Mouse (Mus musculus): ENCODE data around the gene Hdac7.

Hdac7 gene

DNA sequence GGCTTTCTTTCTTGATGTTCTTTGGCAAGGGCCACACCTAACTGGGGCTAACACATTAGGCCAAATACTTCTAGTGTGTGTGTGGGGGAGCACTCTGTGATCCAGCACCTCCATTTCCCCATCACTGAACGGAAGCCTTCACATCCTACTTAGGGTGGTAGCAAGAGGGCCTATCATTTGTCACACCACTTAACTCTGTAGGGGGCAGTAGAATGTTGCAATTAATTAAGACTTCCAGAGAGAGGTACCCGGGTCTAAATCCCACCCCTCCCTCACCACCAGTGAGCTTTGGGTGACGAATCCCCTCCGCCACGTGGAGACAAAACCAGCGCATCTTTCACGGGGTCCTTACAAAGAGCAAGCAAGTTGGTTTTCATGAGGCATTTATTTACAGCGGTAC lies 9.8 kb upstream of the Hdac7 start:
- DNase-seq = no peak

GRCm38 (mm10) chr15:97852291-97852690 lies 8.0 kb upstream of the Hdac7 start:
- no peak for DNase-seq

DNA sequence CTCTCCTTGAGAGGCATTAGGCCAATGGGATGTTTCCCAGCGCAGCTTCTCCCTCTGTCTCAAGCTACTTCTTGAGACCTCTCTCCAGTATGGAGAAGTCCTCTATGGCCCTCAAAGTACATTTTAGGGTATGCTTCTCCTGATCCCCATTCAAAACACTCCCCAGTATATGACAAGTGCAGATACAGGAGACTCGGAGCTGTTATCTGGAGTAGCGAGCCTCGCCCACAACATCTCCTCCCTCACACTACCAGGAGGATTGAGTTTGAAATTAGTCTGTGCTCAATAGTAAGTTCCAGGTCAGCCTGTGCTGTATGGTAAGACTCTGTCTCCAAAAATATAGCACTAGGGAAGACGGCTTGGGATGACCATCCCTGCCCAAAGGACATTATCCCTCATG lies 6.7 kb upstream of the Hdac7 start:
- DNase-seq = no peak

- no peak for DNase-seq
Observed at GRCm38 (mm10) chr15:97850441-97850840, 6.1 kb upstream of the Hdac7 start.

- DNase-seq = peak; percentile 94
Observed at GRCm38 (mm10) chr15:97849116-97849911, 5.0 kb upstream of the Hdac7 start.

DNA sequence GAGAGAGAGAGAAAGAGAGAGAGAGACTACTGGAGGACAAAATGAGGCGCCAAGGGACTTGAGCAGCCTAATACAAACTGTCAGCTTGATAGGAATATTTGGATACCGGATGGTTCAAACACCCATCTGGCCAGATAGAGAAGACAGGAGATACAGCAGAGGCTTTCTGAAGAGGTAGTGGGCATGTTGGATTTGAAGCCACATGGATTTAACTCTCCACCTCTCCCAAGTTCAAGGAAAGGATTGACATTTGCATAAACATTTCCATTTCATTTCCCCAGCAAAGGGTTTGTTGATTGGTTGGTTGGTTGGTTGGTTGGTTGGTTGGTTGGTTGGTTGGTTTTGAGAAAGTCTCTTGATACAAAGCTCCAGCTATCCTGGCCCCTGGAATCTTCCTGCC lies 3.6 kb upstream of the Hdac7 start:
- no peak for DNase-seq

DNA sequence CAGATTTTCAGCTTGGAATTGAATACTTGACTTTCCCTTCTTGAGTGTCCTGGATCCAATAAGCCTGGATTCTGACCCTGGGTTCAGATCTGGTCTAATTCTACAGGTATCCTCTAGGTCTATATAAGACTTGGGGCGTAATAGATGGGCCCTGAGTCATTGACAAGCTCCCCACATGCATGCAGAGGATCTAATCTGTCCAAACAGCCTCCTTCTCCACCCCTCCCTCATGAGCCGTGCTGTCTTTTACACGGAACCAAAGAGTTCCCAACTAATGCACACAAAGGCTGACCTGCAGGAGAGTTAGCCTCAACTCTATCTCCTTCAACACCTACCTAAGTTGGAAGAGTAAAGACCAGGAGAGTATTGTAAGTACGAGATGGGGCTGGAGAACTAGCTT lies 3.0 kb upstream of the Hdac7 start:
- no peak for DNase-seq

GRCm38 (mm10) chr15:97846121-97846882 lies 2.0 kb upstream of the Hdac7 start:
- no peak for DNase-seq

DNA sequence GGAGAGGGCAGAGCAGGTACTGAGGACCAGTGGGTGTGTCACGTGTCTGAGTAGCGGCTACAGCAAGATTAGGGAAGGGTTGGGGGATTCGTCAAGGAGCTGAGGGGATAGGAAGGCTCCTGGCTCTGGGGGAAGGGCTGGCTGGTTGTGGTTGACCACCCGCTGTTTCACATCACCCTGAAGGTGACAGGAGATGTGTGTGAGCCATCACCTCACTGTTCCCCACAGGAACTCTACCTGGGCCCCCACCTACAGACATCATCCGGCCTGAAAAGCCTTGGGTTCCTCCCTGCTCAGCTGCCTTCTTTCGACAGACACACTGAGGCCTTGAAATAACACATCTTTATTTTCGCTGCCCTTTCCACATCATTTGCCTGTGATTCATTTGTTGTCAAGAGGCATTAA lies 1.1 kb downstream of the Hdac7 start:
- no peak for DNase-seq

- no peak for DNase-seq
Observed at GRCm38 (mm10) chr15:97842058-97842457, 2.2 kb downstream of the Hdac7 start.

DNA sequence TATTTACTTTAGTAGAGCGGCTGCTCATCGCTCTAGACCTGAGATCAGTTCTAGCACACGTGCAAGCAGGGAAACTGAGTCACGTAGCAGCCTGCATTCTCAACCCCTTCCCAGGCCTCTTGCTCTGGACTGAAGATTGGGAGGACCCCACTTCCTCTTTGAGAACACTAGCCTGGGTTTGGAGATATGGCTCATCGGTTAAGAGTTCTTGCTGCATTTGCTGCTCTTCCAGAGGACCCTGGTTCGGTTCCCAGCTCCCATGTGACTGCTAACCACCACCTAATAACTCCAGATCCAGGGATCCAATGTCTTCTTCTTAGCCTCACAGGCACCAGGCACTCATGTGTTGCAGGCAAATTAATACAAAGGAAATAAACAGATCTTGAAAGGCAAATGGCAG lies 2.9 kb downstream of the Hdac7 start:
- DNase-seq = no peak

GRCm38 (mm10) chr15:97840781-97841180 lies 3.5 kb downstream of the Hdac7 start:
- DNase-seq = no peak

- no peak for DNase-seq
Observed at GRCm38 (mm10) chr15:97839991-97840455, 4.3 kb downstream of the Hdac7 start.

DNA sequence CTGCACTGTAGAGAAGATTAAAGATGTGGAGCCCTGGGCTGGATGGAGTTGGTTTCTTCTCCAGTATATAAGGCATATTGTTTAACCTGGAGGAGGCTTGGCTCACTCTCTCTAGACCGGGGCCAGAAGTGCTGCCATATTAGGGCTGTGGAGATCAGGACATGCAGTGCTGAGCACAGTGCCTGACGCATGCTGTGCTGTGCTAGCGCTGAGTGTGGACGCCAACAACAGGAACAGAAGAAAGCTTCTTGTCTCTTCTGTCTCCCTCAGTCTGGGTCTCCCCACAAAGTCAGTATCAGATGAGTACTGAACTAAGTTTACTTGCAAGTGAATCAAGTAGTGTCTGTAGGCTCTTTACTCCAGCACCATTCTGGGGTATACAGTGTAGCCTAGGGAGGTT lies 4.8 kb downstream of the Hdac7 start:
- no peak for DNase-seq

GRCm38 (mm10) chr15:97839012-97839411 lies 5.3 kb downstream of the Hdac7 start:
- DNase-seq = no peak

GRCm38 (mm10) chr15:97838395-97838794 lies 5.9 kb downstream of the Hdac7 start:
- no peak for DNase-seq

GRCm38 (mm10) chr15:97837491-97838061 lies 6.7 kb downstream of the Hdac7 start:
- no peak for DNase-seq

DNA sequence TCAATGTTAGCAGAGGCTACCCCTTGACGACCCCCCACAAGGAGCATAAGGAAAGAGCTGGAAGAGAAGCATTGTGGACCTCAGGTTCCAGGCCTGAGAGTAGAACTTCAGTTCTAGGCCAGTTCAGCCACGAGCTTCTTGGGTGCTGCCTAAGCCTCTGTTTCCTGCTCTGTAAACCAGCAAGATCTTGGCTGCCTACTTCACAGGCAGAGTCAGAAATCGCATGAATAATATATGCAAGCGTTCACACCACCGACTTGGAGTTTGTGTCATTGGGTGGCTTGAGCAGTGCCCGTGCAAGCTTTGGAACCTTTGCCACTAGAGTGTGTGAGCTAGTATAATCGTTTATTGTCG lies 7.4 kb downstream of the Hdac7 start:
- no peak for DNase-seq

- no peak for DNase-seq
Observed at GRCm38 (mm10) chr15:97836153-97836893, 8.0 kb downstream of the Hdac7 start.

DNA sequence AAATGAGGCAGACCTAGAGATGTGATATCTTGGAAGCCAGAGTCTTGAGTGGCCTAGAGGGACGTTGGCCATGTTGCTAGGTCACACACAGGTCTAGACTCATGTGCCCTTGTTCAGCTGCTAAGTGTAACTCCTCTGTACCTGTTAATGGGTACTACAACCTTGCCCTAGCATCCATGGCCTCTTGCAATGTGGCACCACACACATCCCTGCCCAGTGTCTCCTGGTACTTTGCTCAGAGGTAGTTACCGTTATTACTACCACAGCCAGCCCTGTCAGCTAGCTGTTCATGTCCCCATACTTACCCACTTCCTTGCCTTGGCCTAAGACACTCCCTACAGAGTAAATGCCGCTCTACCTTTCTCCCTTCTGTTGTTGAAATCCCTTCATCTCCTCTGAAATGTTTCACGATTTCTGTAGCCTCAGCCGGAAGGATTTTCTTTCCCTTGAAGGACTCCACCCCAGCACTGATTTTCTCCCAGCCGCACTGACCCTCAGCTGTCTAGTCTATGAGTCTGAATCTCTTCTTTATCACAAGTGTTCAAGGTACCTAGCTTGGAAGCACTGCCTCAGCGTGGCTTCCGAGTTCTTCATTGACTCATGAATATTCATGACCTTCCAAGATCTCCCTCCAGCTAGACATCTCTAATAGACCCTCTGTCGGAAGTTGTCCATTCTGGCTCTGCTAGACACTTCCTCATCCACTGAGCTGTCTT lies 11.4 kb downstream of the Hdac7 start:
- DNase-seq = no peak

DNA sequence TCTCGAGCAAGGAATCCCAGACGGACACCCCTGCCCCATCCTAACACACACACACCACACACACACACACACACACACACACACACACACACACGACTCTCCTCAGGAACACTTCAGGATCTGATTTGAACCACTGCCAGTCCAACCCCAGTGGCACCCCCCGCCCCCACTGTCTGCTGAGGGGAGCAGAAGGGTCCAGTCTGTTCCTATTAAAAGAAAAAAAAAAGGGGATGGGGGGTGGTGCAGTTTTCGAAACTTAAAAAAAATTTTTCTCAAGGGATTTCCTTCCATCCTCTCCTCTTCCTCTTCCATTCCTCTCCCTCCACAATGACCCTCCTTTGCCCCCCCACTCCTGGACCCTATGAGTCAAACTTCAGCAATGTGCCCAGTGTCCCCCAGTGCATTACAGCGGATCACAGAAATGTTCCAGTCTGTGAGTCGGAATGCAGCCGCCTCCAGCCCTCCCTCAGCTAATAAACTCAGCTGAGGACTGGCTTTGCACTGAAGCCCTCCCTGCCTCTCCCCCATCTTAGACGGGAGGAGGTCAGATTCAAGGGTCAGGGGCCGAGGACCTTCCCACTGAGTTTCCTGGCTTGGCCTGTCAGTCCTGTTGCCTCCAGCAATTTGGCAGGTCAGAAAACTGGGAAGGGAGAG lies 12.2 kb downstream of the Hdac7 start:
- DNase-seq = no peak
